Mouse (Mus musculus) NIH3T3 (cell line): ENCODE measurements at regions not wholly inside any gene's neighbourhood (a gene's known extent, or its start where the extent isn't known, plus 50 kb on each side); places are given as distances from the start of the nearest gene placed in this dataset.

ENCODE experiments used
- DNase-seq: peaks from one replicate; pipeline ENCODE4 v3.0.0-alpha.2; 2012; ENCODE audit warnings: low read depth

- DNase-seq = peak; percentile 49
These were observed 81.6 kb downstream of the Cstad start for GRCm38 (mm10) chr2:30676450-30676832.

DNA sequence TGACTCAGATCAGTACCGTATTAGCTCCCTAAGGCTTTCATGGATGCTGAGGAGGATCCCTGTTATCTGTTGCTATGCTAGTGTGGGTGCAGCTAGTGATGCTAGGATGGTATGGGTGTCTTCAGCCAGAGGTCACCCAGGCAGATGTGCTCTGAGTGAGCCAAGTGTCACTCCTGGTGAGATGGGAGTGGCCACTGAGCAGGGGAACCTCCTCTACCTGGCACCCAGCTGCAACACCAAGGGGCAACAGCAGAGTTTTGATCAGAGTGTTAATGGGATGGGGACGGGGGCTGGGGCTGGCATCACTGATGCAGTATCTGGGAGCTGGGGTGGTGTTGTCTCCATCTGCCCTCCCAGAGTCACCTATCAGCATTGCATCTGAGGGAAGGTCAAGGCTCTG lies 81.0 kb downstream of the Cstad start:
- DNase-seq = no peak

DNA sequence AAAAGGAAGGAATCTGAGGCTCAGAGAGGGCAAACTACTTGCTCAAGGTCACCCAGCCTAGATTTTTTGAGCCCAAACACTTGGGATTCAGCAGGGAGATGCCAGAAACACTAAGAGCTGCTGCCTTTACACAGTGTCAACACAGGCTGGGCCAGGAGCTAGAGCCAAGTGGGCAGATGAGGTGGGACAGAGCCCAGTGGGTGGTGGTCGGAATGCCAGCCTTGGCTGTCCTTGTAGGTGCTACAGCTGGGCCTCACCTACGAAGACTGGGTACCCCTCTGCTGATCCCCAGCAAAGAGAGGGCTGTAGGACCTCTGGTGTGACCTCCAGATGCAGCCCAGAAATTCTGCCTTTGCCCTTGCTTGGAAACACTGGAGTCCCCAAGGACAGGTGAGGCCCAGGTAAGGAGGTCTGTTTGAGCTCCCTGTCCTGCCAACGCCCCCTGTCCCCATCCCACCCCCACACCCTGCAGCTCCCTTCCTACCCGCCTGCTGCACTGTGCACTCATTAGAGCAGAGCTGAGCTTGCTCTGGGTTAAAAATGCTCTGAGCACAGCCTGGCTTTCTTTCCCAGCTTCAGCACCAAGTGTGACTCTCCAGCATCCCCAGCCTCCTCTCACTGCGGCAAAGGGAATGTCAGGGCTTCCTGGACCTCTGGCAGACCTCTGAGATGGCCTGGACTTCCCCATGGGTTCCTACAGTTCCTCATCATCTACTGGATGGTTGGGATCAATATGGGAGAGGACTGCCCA lies 76.2 kb downstream of the Cstad start:
- DNase-seq = peak; percentile 38

DNA sequence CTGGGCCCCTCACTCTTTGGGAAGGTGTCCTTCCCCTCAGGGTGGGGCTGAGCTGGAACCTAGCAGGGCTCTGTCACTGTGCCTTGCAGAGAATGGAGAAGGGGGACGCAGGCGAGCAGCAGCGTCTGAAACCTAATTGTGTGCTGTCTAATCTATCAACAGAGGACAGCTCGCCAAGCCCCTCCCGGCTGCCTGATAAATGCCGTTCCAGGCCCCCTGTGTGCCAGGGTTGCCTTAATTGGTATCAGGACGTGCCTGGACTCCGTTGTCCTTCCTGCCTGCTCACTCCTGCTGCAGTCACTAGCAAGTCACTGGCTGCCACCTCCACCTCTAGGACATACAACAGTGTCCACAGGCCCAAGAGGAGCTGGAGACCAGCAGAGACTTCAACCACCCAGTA lies 72.6 kb downstream of the Cstad start:
- DNase-seq = no peak

DNA sequence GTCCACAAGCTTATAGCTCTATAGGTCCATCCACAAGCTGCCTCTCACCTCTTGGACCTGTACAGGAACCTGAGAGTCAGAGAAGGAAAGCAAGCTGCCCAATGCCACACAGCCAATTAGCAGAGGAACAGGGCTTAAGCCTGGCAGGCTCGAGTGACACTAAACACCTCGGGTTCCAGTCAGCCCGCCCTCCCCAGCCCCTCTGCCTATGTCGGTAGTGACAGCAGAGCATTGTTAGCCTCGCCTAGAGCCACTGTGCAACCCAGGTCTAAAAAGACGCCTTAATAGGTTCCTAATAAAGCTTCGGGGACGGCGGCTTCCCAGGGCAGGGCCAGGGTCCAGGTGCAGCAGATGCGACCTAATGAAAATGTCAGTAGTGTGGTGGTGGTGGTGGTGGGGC lies 66.3 kb downstream of the Cstad start:
- no peak for DNase-seq

DNA sequence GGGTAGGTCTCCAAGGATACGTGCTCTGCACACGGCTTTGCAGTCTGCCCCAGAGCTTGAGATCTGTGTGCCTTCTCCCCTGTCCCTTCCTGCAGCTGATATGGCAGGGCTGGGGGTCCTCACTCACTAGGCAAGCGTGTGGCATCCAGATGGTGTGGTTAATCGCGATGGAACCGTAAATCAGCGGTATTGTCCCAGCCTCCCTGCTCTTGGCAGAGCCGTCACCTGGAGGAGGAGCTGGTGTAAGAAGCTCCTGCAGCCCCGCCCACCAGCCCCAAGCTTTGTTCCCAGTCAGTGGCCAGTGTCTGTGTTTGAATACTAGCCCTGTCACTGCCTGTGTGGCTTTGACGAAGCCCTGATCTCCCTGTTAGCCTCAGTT lies 65.8 kb downstream of the Cstad start:
- no peak for DNase-seq

DNA sequence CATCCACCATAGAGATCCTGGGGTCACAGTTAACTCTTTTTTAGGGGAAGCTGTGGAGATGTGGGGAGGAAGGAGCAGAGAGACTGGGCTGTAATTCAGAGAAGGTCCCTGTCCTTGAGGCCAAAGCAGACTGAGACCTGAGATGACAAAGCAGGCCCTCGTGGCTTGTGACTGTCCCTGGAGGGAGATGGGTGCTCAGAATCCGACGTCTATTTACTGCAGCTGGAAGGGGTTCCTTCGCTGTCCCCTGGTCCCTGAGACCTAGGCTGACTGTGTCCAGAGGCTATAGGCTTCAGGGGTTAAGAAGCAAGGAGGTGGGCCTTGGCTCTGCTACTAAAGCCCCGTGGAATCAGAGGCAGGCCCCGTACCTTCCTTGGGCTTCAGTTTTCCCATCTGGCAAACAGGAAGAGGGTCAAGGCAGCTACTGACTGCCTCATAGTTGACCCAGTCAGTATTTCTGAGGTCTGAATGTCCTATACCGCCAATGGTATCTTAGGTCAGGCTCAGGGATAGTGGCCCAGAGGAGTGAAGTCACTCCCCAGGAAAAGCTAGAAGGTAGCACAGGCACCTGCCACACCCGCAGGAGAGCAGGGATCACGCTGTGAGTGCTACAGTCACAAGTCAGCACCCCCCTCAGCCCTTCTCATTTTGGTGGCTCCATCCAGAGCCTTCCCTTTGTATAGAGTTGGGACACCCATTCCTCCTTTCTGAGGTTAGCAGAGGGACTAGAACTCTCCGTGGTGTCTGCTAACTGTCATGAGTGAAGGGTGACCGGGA lies 65.2 kb downstream of the Cstad start:
- DNase-seq = no peak

DNA sequence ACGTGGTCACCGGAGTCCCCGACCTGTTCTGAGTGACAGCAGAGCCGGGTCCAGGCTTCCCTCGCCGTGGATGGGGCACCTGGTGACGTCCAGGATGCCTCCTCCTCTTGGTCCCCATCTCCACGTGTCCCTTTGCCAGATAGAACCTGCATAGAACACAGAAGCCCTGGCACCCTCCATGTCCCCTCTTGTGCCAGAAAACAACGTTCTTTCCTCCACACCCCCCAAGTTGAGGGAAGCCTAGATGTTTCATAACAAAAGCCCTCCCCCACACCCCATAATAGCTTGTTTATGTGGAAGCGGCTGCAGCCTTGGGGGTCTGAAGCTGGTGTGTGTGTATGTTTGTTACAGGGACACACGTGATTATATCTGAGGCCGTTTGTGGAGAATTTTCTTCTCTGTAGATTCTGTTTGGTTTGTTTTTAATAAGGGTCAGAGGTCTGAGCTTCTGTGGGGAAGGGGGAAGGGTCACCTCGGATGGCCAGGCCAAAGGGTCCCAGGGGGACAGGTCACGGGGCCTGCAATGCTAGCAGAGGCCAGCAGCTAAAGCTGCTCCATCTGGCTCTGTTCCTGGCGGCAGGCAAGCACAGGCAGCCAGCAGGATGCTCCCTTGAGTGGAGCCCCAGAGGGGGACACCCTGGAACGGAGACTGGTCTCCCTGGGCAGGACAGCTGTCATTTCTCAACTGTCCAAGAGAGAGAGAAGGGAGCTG lies 64.2 kb downstream of the Cstad start:
- DNase-seq = peak; percentile 77
